Mouse (Mus musculus) neural tube, embryonic 14.5 days (tissue): ENCODE data around the gene Zic5. TPM values are rescaled to one million over a fixed set of nuclear protein-coding genes. Genes with fewer than 3 reads are reported as not detected.

Experiments
- polyA plus RNA-seq: library from polyadenylated mRNA; unstranded; fragments of >200 nt; fragmentation: Nextera tagmentation; extraction: Ambion mirVana; gene quantifications from 2 replicates; pipeline ENCODE4 v1.2.1, GENCODE M21; 2014

The Zic5 gene
- polyA plus RNA-seq, 1 experiment from 2014 or later: 7.9 TPM

Other genes with a start within 250 kb of the Zic5 start
- 0.27 and 0.81 TPM in 2 replicates for gene Gm5089, start 14.6 kb downstream of the Zic5 start, polyA plus RNA-seq
- 6.5 and 9.4 TPM in 2 replicates for gene Zic2, start 9.8 kb upstream of the Zic5 start, polyA plus RNA-seq
- 0.35 and 0.45 TPM in 2 replicates for gene Gm10837, start 24.9 kb upstream of the Zic5 start, polyA plus RNA-seq
- gene Pcca, start 68.6 kb upstream of the Zic5 start, polyA plus RNA-seq: 27.7 and 29.4 TPM in 2 replicates